Mouse (Mus musculus) heart, embryonic 16.5 days (tissue): ENCODE results near the gene Lrat. TPM values are rescaled to one million over a fixed set of nuclear protein-coding genes. Genes with fewer than 3 reads are reported as not detected.

ENCODE experiments used
- ATAC-seq: fragments of 200-750 bp; cut with Nextera tagmentation; replicated peaks from 2 replicates; pipeline ENCODE4 v1.8.0; 2017; ENCODE audit warnings: moderate number of reproducible peaks; ENCODE audit not compliant: insufficient read depth, low FRiP score; ENCODE audit errors: extremely low read depth
- H3K27ac ChIP-seq: fragments of 300-500 bp; sonication (generic); 2 replicates; pipeline ENCODE4 v1.5.1; 2014; ENCODE audit warnings: mild to moderate bottlenecking, low read length, control low read depth, moderate library complexity
- H3K27me3 ChIP-seq: fragments of 300-500 bp; sonication (generic); 2 replicates; pipeline ENCODE4 v1.6.1; 2014; ENCODE audit warnings: low read length, mixed read lengths; ENCODE audit not compliant: control insufficient read depth, insufficient read depth
- H3K36me3 ChIP-seq: fragments of 300-500 bp; sonication (generic); 2 replicates; pipeline ENCODE4 v1.6.1; 2014; ENCODE audit not compliant: control insufficient read depth, insufficient read depth
- H3K4me1 ChIP-seq: fragments of 300-500 bp; sonication (generic); 2 replicates; pipeline ENCODE4 v1.6.1; 2014; ENCODE audit warnings: low read length, mixed read lengths; ENCODE audit not compliant: control insufficient read depth, insufficient read depth
- H3K4me2 ChIP-seq: fragments of 300-500 bp; sonication (generic); 2 replicates; pipeline ENCODE4 v1.6.1; 2014; ENCODE audit warnings: low read depth, mild to moderate bottlenecking, control low read depth, low read length
- H3K4me3 ChIP-seq: fragments of 300-500 bp; sonication (generic); 2 replicates; pipeline ENCODE4 v1.5.1; 2014; ENCODE audit warnings: mild to moderate bottlenecking, control low read depth, low read length
- H3K9ac ChIP-seq: fragments of 300-500 bp; sonication (generic); 2 replicates; pipeline ENCODE4 v1.6.1; 2014; ENCODE audit warnings: low read length, control low read depth
- H3K9me3 ChIP-seq: fragments of 300-500 bp; sonication (generic); replicated peaks from 2 replicates; pipeline ENCODE4 v1.6.1; 2016; ENCODE audit warnings: low read length; ENCODE audit not compliant: control insufficient read depth
- WGBS: fragments of 180-500 bp; shearing (Covaris S2); extraction: QIAGEN DNeasy Blood & Tissue Kit; methylation state at CpG from one replicate; pipeline ENCODE4 v1.1.7; 2014; 5-methylcytosine and 5-hydroxymethylcytosine counted together
- polyA plus RNA-seq: library from polyadenylated mRNA; unstranded; fragments of >200 nt; fragmentation: Nextera tagmentation; extraction: Ambion mirVana; gene quantifications from 2 replicates; pipeline ENCODE4 v1.2.1, GENCODE M21; 2015

The Lrat gene
- polyA plus RNA-seq, 1 experiment from 2014 or later = 0.20 TPM

DNA sequence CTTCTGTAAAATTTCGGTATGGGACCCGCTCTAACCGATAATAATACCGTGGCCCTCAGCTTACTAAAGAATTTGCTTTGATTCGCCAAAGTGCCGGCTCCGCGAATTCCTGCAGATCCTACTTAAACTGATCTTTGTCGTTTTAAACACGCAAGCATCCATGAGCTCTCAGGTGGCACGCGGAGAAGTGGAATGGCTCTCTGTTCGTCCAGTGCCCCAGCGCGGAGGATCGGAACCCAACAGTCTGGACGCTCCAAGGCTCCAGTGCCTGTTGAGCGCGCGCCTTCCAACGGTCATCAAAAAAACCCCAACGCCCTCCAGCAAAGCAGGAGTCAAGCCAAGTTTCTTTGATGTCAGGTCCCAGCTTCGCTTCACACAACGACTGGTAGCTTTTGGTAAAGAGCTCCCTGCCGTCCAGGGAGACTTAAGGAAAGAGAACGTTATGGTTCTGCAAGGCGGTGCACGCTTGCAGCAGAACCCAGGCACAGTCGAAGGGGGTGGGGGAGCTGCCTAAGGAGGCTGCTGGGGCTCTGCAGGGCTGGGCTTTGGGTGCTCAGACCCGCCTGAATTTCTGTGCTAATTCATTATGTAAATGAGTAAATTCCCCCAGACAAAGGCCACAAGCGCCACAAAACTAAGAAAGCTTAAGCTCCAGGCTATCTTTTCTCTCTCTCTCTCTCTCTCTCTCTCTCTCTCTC is 587 bp upstream of the Lrat start:
- no peak for ATAC-seq

DNA sequence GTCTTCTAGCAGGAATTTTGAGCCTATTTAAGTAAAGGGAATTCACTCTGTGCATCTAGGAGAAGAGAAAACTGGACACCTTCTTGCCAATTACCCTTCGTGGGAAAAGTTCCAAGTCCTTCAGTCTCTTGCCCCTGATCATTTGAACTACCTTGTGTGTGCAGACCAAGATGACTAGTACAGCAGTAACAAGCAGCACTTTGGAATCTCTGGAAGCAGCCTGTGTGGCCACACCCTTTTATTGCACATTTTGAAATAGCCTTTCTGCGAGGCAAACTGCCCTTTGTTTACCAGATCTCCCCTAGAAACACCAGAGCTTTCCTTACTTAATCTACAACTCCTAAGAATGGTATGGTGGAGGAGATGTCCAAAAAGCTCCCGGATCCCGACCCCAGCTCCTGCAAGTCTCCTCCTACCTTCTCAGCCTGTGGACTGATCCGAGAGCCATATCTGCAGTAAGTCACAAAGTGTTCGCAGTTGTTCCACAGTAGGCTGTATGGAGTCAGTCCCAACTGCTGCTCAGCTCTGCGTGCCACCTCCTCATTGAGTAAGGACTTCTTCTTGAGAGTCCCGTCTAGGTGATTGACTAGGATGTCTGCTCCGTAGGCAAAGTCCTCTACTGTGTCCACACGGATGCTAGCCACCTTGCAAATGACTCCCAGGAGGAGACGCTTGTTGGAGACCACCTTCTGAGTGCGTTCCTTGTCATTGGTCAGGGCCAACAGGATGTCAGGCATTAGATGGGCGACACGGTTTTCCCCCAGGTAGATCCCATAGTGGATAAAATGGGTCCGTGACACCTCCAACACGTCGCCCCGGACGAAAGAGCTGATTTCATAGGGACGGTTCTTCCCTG is 788 bp downstream of the Lrat start:
- Histone ChIP-seq H3K4me1 (peaks cover 7% of the 10 kb centered on the region; the same call in 1 of the 2 replicates), H3K36me3 (no peaks in the 10 kb centered on the region), H3K4me2 (peak overlapping the region; percentile 82), H3K27ac (no peak overlapping the region), H3K27me3 (peaks cover 28% of the 10 kb centered on the region), H3K9ac (no peak overlapping the region), H3K9me3 (peaks cover 2% of the 10 kb centered on the region; the same call in 1 of the 2 replicates), H3K4me3 (peak overlapping the region; percentile 59)
- no peak for ATAC-seq
- WGBS = 21% methylated on average over 20 of the region's 20 CpGs

More for the DNA sequence above, 587 bp upstream of the Lrat start:
- WGBS = 2% methylated on average over 31 of the region's 31 CpGs
- Histone ChIP-seq H3K36me3 (no peaks in the 10 kb centered on the region), H3K27me3 (peaks cover 28% of the 10 kb centered on the region), H3K4me2 (peak overlapping the region; percentile 82), H3K27ac (no peak overlapping the region), H3K9ac (no peak overlapping the region), H3K4me1 (peaks cover 7% of the 10 kb centered on the region; the same call in 1 of the 2 replicates), H3K4me3 (peak overlapping the region; percentile 59), H3K9me3 (peaks cover 2% of the 10 kb centered on the region; the same call in 1 of the 2 replicates)

DNA sequence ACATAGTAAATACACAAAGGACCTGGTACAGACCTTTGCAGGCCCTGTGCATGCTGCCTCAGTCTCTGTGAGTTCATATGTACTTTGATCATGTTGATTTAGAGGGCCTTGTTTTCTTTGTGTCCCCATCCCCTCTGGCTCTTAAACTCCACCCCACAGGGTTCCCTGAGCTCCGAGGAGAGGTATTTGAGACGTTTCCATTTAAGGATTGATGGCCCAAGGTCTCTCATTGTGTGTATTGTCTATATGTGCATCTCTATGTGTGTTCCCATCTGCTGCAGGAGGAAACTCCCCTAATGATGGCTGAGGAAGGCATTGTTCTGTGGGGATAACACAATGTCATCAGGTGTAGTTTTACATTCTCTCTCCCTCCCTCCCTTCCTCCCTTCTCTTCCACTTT is 14.9 kb downstream of the Lrat start:
- Histone ChIP-seq H3K4me2 (no peak overlapping the region), H3K9ac (no peak overlapping the region), H3K36me3 (no peaks in the 10 kb centered on the region), H3K4me3 (no peak overlapping the region), H3K9me3 (peaks cover 3% of the 10 kb centered on the region), H3K27me3 (no peaks in the 10 kb centered on the region; the same call in 1 of the 2 replicates), H3K27ac (no peak overlapping the region), H3K4me1 (no peaks in the 10 kb centered on the region)
- ATAC-seq = no peak
- WGBS = 11% methylated on average over 2 of the region's 2 CpGs

DNA sequence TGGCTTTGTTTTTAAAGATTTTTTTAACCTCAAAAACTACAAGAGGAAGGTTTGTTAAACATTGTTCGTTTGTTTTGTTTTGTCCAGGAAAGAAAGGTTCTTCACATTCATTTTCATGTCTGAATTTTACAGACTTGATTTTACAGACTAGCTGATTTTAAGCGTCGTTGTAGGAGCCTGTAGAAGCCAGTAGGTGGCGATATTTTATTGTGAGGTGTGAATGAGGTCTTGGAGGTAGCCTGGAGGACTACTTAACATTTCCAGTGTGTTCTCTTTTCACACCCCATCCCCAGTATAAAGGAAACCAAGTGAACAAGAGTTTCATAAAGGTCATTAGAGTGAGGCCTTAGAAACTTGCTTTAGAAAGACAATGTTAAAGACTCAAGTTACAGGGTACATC is 26.5 kb downstream of the Lrat start:
- H3K4me3 ChIP-seq = no peak overlapping the region
- no peak for ATAC-seq
- peaks cover 4% of the 10 kb centered on the region; the same call in 1 of the 2 replicates for H3K9me3 ChIP-seq
- H3K27me3 ChIP-seq = peaks cover 21% of the 10 kb centered on the region
- H3K4me1 ChIP-seq = peaks cover 4% of the 10 kb centered on the region; the same call in 1 of the 2 replicates
- no peak overlapping the region for H3K4me2 ChIP-seq
- H3K27ac ChIP-seq = no peak overlapping the region
- no peaks in the 10 kb centered on the region for H3K36me3 ChIP-seq
- no peak overlapping the region for H3K9ac ChIP-seq
- WGBS = 1% methylated on average over 4 of the region's 4 CpGs

DNA sequence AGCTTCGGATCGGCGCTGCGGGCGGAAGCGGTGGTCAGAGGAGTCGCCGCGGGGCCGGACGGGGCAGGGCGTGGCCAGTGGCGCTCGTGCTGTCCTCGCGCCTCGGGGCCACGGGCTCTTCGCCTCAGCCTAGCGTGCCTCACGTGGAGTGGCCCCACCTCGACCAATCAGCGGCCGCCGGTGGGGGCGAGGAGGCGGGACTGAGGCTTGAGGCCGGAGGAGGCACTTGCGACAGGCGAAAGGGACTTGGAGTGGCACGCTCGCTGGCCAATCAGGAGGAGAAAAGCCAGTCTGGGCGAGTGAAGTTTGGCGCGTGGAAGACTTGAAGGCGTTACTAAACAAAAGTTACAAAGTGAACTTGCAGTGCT is 27.4 kb downstream of the Lrat start, which contains the start of gene Rbm46:
Gene Rbm46 (minus strand): TSS at position 112 of the 368 bp plus-strand sequence.
- peaks cover 21% of the 10 kb centered on the region for H3K27me3 ChIP-seq
- H3K4me3 ChIP-seq = peak within 1 kb of the TSS; percentile 53
- H3K27ac ChIP-seq = no peak within 1 kb of the TSS
- WGBS = 20% methylated on average over 36 of the region's 36 CpGs
- H3K4me2 ChIP-seq = peak within 1 kb of the TSS; percentile 75
- ATAC-seq = peak; percentile 92
- no peaks in the 10 kb centered on the region for H3K36me3 ChIP-seq
- H3K9me3 ChIP-seq = peaks cover 4% of the 10 kb centered on the region; the same call in 1 of the 2 replicates
- H3K4me1 ChIP-seq = peaks cover 4% of the 10 kb centered on the region; the same call in 1 of the 2 replicates
- H3K9ac ChIP-seq = no peak within 1 kb of the TSS

DNA sequence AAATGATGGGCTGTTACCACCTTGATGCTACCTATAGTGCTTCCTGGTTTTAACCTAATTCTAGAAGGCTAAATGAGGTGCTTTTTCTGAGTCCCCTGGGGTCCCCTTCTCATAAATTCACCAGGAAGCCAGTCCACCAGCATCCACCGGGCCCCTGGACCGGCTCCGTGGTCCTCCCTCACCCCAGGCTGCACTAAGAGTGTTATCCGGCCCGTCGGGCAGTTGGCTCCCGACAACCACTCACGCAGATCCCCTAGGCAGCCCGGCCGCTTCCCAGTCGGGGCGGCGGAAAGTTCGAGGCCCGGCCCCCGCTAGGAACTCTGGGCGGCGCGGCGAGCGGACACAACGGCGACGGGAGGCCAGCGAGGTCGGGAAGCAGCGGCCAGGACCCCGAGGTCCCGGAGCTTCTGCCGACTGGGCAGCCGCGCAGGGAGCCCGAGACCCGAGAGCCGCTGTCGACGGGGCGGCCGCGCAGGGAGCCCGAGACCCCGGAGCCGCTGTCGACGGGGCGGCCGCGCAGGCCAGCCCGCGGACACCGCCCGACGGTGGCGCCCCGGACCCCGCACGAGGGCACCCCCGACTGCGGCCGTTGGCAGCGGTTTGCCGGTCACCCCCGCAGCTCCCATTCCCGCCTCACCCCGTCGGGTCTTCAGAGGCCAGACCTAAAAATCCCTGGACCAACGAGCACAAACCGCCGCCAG is 28.0 kb downstream of the Lrat start:
- no peaks in the 10 kb centered on the region for H3K36me3 ChIP-seq
- peak overlapping the region; percentile 75 for H3K4me2 ChIP-seq
- WGBS = 17% methylated on average over 66 of the region's 69 CpGs
- peak overlapping the region; percentile 53 for H3K4me3 ChIP-seq
- peaks cover 4% of the 10 kb centered on the region; the same call in 1 of the 2 replicates for H3K9me3 ChIP-seq
- H3K4me1 ChIP-seq = peaks cover 4% of the 10 kb centered on the region; the same call in 1 of the 2 replicates
- H3K27me3 ChIP-seq = peaks cover 21% of the 10 kb centered on the region
- ATAC-seq = no peak; the same call in 1 of the 2 replicates
- no peak overlapping the region for H3K9ac ChIP-seq
- H3K27ac ChIP-seq = no peak overlapping the region

DNA sequence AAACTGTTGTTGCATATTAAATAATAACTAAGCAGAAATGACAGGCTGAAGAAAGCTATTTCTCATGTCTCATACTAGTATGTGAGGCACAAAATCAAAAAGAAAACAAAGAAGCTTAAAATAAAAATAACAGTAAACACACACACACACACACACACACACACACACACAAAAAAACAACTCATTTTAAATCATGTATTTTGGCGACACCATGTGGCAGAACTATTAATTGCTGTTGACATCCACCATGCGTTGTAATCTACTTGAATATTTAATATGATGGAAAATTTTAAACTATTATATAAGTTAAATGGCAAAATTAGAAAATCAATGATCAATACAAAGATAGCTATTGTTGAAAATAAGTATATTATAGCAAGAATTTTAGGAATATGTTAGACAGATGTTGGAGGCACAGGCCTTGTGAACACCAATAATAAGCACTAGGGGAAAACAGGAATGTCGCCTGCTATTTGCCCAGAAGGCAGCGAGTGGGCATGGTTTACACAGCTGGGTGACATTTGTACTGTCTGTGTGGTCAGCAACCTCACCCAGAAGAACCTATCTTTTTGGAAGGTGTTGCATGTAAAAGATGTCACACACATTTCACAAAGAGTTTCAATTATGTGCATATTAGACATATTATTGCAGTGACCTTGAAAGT is 46.2 kb downstream of the Lrat start:
- Histone ChIP-seq H3K4me2 (no peak overlapping the region), H3K4me1 (no peaks in the 10 kb centered on the region), H3K27ac (no peak overlapping the region), H3K36me3 (no peaks in the 10 kb centered on the region), H3K27me3 (no peaks in the 10 kb centered on the region), H3K4me3 (no peak overlapping the region), H3K9ac (no peak overlapping the region), H3K9me3 (no peaks in the 10 kb centered on the region)
- WGBS = 28% methylated on average over 4 of the region's 4 CpGs
- ATAC-seq = no peak
